Mouse (Mus musculus): ENCODE measurements around the gene Nrxn3. TPM values are rescaled to one million over a fixed set of nuclear protein-coding genes. Genes with fewer than 3 reads are reported as not detected.

The Nrxn3 gene
- polyA plus RNA-seq, 1 experiment from 2014 or later, result 99.5 TPM

DNA sequence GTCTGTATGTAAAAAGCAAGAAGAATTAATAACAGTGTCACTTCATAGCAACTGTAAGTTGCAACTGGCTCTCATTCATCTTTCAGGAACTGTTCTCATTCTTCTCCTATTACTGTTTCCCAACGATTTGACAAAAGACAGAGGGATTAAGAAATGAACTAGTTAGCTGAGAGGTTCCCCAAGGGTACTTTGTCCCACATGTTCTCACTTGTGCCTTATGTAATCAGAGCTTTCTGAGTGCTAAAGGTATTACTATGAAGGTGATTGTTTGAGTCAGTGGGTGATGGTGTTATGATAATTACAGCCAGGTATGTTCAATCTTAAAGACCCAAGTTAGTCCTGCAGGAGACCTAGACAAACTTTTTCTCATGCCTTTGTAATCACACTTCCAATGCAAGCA lies 918.8 kb downstream of the Nrxn3 start:
- Histone ChIP-seq H3K9me3 (no peaks in the 10 kb centered on the region), H3K4me2 (replicated peaks) (no peak overlapping the region), H3K4me1 (no peaks in the 10 kb centered on the region), H3K36me3 (no peaks in the 10 kb centered on the region), H3K27me3 (no peaks in the 10 kb centered on the region), H3K9ac (replicated peaks) (no peak overlapping the region), H3K27ac (replicated peaks) (no peak overlapping the region), H3K4me3 (no peak overlapping the region)
- 11% methylated on average over 1 of the region's 1 CpGs for WGBS
- no peak for ATAC-seq (replicated peaks)

- no peak overlapping the region for H3K9ac ChIP-seq (replicated peaks)
- no peak overlapping the region for H3K27ac ChIP-seq (replicated peaks)
- H3K4me3 ChIP-seq, result no peak overlapping the region
- H3K4me1 ChIP-seq, result no peaks in the 10 kb centered on the region
- 85% methylated on average over 2 of the region's 2 CpGs for WGBS
- H3K4me2 ChIP-seq (replicated peaks), result no peak overlapping the region
- H3K36me3 ChIP-seq, result no peaks in the 10 kb centered on the region
- ATAC-seq (replicated peaks), result no peak
- H3K9me3 ChIP-seq, result no peaks in the 10 kb centered on the region
- H3K27me3 ChIP-seq, result no peaks in the 10 kb centered on the region
Measured at GRCm38 (mm10) chr12:89653211-89653610, 930.5 kb downstream of the Nrxn3 start.

DNA sequence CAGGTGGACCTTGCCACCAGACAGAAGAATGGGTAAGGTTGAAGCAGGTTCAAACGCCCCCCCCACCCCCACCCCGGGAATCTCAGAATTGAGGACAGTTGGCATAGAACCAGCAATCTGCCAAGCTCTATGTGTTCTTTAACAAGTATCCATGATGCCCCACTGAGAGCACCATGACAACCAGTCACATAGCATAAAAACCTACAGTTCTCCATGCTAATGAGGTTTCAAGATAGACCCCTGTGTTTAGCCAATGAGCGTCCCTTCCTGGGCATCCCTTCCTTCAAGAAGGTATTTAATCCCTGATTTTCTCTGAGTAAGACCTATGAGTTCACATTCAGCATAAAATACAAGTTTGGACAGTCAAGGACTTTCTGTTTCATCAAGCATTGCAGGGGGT lies 938.5 kb downstream of the Nrxn3 start:
- 20% methylated on average over 3 of the region's 3 CpGs for WGBS
- ATAC-seq (replicated peaks), result no peak; the same call in 1 of the 2 replicates

GRCm38 (mm10) chr12:89668856-89669255 lies 946.2 kb downstream of the Nrxn3 start:
- Histone ChIP-seq H3K36me3 (no peaks in the 10 kb centered on the region), H3K9ac (replicated peaks) (no peak overlapping the region), H3K27me3 (no peaks in the 10 kb centered on the region), H3K4me3 (no peak overlapping the region), H3K27ac (replicated peaks) (no peak overlapping the region), H3K9me3 (no peaks in the 10 kb centered on the region), H3K4me2 (replicated peaks) (no peak overlapping the region), H3K4me1 (no peaks in the 10 kb centered on the region)
- 50% methylated on average over 2 of the region's 2 CpGs for WGBS
- peak; percentile 58; the same call in 1 of the 2 replicates for ATAC-seq (replicated peaks)

More for the DNA sequence above, 938.5 kb downstream of the Nrxn3 start:
- H3K4me1 ChIP-seq, result 0 out of 2 replicates have a peak, but pooled peaks cover 3% of the 10 kb centered on the region
- no peaks in the 10 kb centered on the region for H3K36me3 ChIP-seq
- H3K27ac ChIP-seq (replicated peaks), result no peak overlapping the region
- H3K27me3 ChIP-seq, result no peaks in the 10 kb centered on the region
- no peak overlapping the region for H3K9ac ChIP-seq (replicated peaks)
- H3K9me3 ChIP-seq, result no peaks in the 10 kb centered on the region
- no peak overlapping the region for H3K4me3 ChIP-seq
- no peak overlapping the region for H3K4me2 ChIP-seq (replicated peaks)

- Histone ChIP-seq H3K9me3 (no peaks in the 10 kb centered on the region), H3K4me2 (replicated peaks) (no peak overlapping the region), H3K4me3 (no peak overlapping the region), H3K4me1 (no peaks in the 10 kb centered on the region), H3K27me3 (no peaks in the 10 kb centered on the region), H3K36me3 (no peaks in the 10 kb centered on the region), H3K27ac (replicated peaks) (no peak overlapping the region), H3K9ac (replicated peaks) (no peak overlapping the region)
- 75% methylated on average over 2 of the region's 2 CpGs for WGBS
- no peak for ATAC-seq (replicated peaks)
Measured at GRCm38 (mm10) chr12:89672819-89673218, 950.1 kb downstream of the Nrxn3 start.

DNA sequence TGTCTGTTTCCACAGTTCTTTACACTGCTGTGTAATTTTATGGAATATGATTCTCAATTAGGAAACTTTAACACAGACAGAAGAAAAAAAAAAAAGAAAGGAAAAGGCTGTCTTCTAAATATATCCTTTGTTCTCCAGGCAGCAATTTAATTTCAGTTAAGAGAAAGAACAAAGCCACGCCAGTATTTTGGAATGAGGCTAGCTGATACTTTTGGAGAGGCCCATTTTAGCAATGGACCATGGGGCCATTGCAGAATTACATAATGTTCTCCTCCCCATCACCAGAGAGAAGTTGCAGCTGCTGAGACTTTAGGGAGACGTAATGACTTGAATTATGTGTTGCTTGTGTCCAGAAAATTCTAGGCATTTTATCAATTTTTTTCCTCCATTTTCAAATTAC lies 963.0 kb downstream of the Nrxn3 start:
- Histone ChIP-seq H3K4me2 (replicated peaks) (no peak overlapping the region), H3K27me3 (no peaks in the 10 kb centered on the region), H3K36me3 (no peaks in the 10 kb centered on the region), H3K9ac (replicated peaks) (no peak overlapping the region), H3K9me3 (no peaks in the 10 kb centered on the region), H3K27ac (replicated peaks) (no peak overlapping the region), H3K4me3 (no peak overlapping the region), H3K4me1 (no peaks in the 10 kb centered on the region)
- WGBS, result 83% methylated on average over 2 of the region's 2 CpGs
- ATAC-seq (replicated peaks), result no peak

- no peak overlapping the region for H3K27ac ChIP-seq (replicated peaks)
- no peak for ATAC-seq (replicated peaks)
- WGBS, result 90% methylated on average over 7 of the region's 7 CpGs
Measured at GRCm38 (mm10) chr12:89689086-89689485, 966.4 kb downstream of the Nrxn3 start.

DNA sequence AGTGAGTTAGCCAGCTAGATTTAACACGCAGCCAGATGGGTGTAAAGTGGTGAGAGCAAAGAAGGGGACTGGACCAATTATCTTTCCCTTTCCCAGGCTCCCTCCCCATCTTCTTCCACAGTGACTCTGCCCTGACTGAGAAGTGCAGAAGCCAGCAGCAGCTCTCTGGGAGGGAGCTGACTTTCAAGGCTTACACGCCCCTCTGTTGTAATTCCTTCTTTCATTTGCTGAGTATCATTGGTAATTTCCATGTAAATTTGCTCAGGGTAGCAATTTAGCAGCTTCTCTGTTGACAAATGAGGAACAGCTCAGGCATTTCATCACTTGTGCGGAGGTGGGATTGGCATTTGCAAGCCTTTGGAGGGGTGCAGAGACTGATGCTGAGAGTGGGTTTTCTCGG lies 976.8 kb downstream of the Nrxn3 start:
- peak overlapping the region; percentile 20; the same call in 1 of the 2 replicates for H3K4me2 ChIP-seq (replicated peaks)
- peak overlapping the region; percentile 39 for H3K27ac ChIP-seq (replicated peaks)
- ATAC-seq (replicated peaks), result peak; percentile 90

More at GRCm38 (mm10) chr12:89689086-89689485, 966.4 kb downstream of the Nrxn3 start:
- H3K27me3 ChIP-seq, result no peaks in the 10 kb centered on the region
- no peak overlapping the region for H3K4me3 ChIP-seq
- no peaks in the 10 kb centered on the region for H3K36me3 ChIP-seq
- H3K4me1 ChIP-seq, result no peaks in the 10 kb centered on the region
- H3K9me3 ChIP-seq, result no peaks in the 10 kb centered on the region
- no peak overlapping the region for H3K4me2 ChIP-seq (replicated peaks)
- no peak overlapping the region for H3K9ac ChIP-seq (replicated peaks)

DNA sequence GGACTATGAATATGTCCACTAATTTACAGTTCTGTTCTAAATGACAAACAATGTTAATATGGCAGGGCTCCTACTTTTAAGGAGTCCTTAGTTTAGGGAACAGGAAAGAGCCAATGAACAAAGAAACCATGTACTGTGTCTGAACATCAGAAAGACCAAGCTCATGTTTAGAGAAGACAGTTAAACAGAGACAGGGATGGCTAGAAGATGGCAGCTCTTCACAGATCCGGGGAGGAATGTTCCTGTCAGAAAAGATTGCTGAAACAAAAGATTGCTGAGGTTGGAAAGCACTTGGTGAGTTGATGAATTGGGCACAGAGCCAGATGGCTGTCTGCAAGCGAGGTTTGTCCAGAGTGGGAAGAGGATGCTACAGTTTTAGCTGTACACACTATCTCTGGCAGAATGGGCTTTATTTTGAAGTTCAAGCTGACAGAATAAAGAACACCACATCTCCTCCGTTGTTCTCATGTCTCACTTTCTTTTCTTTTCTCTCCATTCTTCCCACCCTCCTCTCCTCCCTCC lies 978.3 kb downstream of the Nrxn3 start:
- H3K4me3 ChIP-seq, result no peak overlapping the region
- no peak overlapping the region for H3K27ac ChIP-seq (replicated peaks)
- no peak overlapping the region for H3K4me2 ChIP-seq (replicated peaks)
- H3K27me3 ChIP-seq, result no peaks in the 10 kb centered on the region
- no peak overlapping the region for H3K9ac ChIP-seq (replicated peaks)
- H3K36me3 ChIP-seq, result no peaks in the 10 kb centered on the region
- WGBS, result 25% methylated on average over 3 of the region's 3 CpGs
- peaks cover 24% of the 10 kb centered on the region for H3K4me1 ChIP-seq
- no peaks in the 10 kb centered on the region for H3K9me3 ChIP-seq
- ATAC-seq (replicated peaks), result no peak

More for the DNA sequence above, 976.8 kb downstream of the Nrxn3 start:
- no peak overlapping the region for H3K9ac ChIP-seq (replicated peaks)
- H3K4me3 ChIP-seq, result no peak overlapping the region
- H3K36me3 ChIP-seq, result no peaks in the 10 kb centered on the region
- H3K9me3 ChIP-seq, result no peaks in the 10 kb centered on the region
- H3K4me1 ChIP-seq, result peaks cover 24% of the 10 kb centered on the region
- H3K27me3 ChIP-seq, result no peaks in the 10 kb centered on the region
- WGBS, result 6% methylated on average over 4 of the region's 4 CpGs

- H3K9ac ChIP-seq (replicated peaks), result no peak overlapping the region
- H3K4me1 ChIP-seq, result peaks cover 24% of the 10 kb centered on the region
- H3K27ac ChIP-seq (replicated peaks), result no peak overlapping the region
- H3K4me2 ChIP-seq (replicated peaks), result no peak overlapping the region
- no peaks in the 10 kb centered on the region for H3K27me3 ChIP-seq
- ATAC-seq (replicated peaks), result no peak
- 81% methylated on average over 1 of the region's 1 CpGs for WGBS
- no peaks in the 10 kb centered on the region for H3K9me3 ChIP-seq
- no peak overlapping the region for H3K4me3 ChIP-seq
- no peaks in the 10 kb centered on the region for H3K36me3 ChIP-seq
Measured at GRCm38 (mm10) chr12:89702931-89703330, 980.3 kb downstream of the Nrxn3 start.

- H3K9ac ChIP-seq (replicated peaks), result no peak overlapping the region
- H3K4me1 ChIP-seq, result no peaks in the 10 kb centered on the region
- no peak overlapping the region for H3K4me3 ChIP-seq
- no peaks in the 10 kb centered on the region for H3K27me3 ChIP-seq
- H3K36me3 ChIP-seq, result no peaks in the 10 kb centered on the region
- WGBS, result 66% methylated on average over 4 of the region's 4 CpGs
- no peaks in the 10 kb centered on the region for H3K9me3 ChIP-seq
- no peak overlapping the region for H3K27ac ChIP-seq (replicated peaks)
- H3K4me2 ChIP-seq (replicated peaks), result no peak overlapping the region
- no peak for ATAC-seq (replicated peaks)
Measured at GRCm38 (mm10) chr12:89707913-89708312, 985.2 kb downstream of the Nrxn3 start.

DNA sequence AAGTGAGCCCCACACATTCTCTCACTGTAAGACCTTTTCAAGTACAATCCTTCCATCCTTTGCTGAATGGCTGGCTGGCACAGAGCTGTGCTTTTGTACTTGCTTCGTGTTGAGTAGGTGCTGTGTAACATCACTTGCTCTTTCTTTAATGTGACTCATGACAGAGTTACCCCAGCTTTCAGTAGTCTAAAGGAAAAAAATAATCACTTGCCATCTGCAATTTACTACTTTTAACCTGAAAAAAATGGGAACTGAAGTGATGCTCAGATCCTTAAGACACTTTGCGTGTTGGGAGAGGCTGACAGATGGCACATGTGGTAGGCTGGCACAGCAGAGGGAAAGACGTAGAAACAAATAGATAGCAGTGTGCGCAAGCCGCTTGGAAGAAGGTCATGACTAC lies 987.8 kb downstream of the Nrxn3 start:
- Histone ChIP-seq H3K4me2 (replicated peaks) (no peak overlapping the region), H3K9ac (replicated peaks) (no peak overlapping the region), H3K27me3 (no peaks in the 10 kb centered on the region), H3K9me3 (no peaks in the 10 kb centered on the region), H3K4me3 (no peak overlapping the region), H3K27ac (replicated peaks) (no peak overlapping the region), H3K36me3 (no peaks in the 10 kb centered on the region), H3K4me1 (no peaks in the 10 kb centered on the region)
- no peak for ATAC-seq (replicated peaks)
- WGBS, result 73% methylated on average over 5 of the region's 5 CpGs

DNA sequence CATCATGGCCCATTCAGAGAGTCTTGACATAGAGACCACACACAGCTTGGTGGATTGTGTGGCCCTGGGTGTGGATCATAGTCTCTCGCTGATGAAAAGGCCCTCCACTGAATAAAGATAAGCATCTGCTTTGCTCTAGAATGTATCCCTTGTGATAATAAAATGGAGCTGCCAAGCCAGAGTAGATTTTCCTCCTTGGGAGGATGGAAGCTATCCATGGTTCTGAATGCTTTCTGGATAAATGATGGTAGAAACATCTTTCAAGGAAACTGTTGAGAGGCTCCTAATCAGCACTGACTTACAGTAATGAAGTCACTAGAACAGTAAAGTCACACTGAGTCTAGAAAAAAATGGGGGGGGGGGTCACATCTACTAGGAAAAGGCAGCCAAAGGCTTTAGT lies 989.1 kb downstream of the Nrxn3 start:
- H3K4me3 ChIP-seq, result no peak overlapping the region
- ATAC-seq (replicated peaks), result no peak
- no peaks in the 10 kb centered on the region for H3K27me3 ChIP-seq
- H3K27ac ChIP-seq (replicated peaks), result no peak overlapping the region
- H3K4me2 ChIP-seq (replicated peaks), result no peak overlapping the region
- H3K9me3 ChIP-seq, result no peaks in the 10 kb centered on the region
- H3K36me3 ChIP-seq, result no peaks in the 10 kb centered on the region
- WGBS, result 82% methylated on average over 1 of the region's 1 CpGs
- no peak overlapping the region for H3K9ac ChIP-seq (replicated peaks)
- no peaks in the 10 kb centered on the region for H3K4me1 ChIP-seq

Measured in forebrain, embryonic 15.5 days (tissue).